Mouse (Mus musculus) mesoderm, embryonic 11.5 days (tissue): ENCODE data around the gene 3110040N11Rik.
"Not testable (repeated sequence)": the region's sequence is repeated elsewhere in the genome, so short reads cannot be mapped to it uniquely, and the experiment has no call there.

ENCODE experiments used
- DNase-seq: peaks from one replicate; pipeline ENCODE4 v3.0.0-alpha.2; 2012; ENCODE audit warnings: low read depth, low spot score

The 3110040N11Rik gene

DNA sequence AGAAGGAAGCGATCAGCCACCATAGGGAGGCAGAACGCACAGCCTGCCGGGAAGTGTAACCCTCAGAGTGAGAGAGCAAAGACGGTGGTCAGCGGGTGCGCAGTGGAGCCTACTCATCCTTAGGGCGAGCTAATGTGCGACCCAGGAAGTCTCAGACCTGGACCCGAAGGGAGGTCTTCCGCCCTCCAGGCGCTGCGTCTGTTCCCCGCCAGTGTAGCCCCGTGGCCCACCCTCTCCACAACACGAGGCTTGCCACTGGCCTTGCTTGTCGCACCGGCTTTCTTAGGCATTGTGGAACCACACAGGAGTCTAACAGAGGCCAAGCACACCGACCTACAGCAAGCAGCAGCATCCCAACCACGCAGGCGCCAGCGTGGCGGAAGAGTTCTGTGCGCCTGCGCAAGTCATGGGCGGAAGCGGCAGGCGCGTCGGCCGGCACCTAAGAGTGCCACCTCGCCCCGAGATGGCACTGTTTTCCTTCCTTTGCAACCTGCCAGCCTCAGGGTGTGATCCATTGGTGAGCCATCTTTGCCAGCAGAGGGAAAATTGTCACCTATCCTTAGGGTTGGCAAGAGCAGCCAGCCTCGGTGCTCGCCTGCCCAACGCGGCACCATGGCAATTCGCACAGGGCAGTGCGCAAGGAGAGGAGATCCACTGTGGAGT lies at the start of gene 3110040N11Rik:
TSS of gene 3110040N11Rik (minus strand) at position 384 of the 663 bp plus-strand sequence.
- DNase-seq: peak; percentile 93

DNA sequence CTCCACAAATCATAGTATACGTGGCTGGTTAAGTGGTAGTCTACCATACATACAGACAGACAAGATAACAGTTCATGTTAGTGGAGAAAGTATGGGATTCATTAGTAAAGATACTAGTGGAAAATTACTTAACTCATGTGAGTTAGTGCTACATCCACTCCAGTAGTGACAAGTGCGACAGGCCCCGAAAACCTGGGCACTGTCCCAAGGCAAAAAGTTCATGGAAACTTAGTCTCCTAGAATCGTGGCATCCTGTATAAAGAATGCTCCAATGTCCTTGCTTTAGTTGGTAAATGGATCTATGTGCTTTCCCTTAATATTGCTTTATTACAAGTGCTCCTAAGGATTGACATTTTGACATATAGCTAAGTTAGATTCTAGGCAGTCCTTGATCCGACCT lies 48.5 kb upstream of the 3110040N11Rik start:
- DNase-seq: not testable (repeated sequence)

DNA sequence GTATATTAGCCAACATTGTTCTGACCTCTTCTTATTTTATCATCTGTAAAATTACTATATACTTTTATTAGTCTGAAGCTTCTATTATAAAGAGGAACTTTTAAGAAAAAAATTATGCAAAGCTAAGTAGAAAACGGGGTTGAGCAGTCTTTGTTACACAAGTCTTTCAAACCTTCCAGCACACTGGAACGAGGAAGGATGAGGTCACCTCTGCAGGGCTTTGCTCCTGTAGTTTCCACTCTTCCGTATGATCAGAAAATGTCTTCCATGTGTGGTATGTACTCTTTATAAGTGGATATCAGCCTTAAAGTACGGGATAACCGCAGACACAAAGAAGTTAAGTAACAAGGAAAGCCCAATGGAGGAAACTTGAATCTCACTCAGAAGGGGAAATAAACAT lies 46.2 kb upstream of the 3110040N11Rik start:
- DNase-seq: no peak

DNA sequence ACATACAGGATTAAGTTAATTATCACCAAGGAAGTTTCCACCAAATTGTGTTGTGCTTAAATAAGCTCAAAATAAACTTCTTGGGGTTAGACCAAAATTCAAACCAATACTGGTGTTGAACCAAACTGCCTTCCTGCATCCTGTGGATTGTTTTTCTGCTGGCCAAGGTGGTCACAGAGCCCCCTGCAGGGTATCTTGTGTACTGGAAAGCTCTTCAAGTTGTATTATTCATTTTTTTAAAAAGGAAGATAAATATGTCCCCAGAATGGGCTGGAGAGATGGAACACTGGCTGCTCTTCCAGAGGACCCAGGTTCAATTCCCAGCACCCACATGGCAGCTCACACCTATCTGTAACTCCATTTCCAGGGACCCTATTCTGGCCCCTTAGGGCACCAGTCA lies 45.6 kb upstream of the 3110040N11Rik start:
- no peak for DNase-seq

DNA sequence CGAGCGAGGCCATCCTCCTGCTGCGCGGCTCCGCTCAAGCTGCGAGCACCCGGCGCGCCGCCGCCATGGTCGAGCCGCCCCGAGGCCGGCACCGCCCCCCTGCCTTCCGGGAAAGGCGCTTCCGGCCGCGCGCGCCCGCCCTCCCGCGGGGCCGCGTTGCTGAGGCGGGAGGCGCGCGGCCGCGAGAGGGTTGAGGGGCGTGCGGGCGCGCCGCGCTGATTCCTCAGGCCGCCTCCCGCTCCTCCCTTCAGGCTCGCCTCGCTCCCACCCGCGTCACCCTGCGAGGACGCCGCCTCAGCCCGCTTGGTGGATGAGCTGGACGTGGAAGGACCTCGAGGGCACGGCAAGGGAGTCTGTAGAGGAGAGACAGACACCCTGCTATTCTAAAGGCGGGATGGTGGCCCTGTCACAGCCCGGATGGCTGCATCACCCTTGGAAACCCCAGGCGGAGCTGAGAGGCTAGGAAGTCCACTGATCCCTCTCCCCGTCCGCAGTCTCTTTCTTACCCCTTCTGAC lies 40.2 kb upstream of the 3110040N11Rik start, which contains the start of gene Btbd1:
TSS of gene Btbd1 (minus strand) at position 53 of the 516 bp plus-strand sequence.
- peak; percentile 87 for DNase-seq

DNA sequence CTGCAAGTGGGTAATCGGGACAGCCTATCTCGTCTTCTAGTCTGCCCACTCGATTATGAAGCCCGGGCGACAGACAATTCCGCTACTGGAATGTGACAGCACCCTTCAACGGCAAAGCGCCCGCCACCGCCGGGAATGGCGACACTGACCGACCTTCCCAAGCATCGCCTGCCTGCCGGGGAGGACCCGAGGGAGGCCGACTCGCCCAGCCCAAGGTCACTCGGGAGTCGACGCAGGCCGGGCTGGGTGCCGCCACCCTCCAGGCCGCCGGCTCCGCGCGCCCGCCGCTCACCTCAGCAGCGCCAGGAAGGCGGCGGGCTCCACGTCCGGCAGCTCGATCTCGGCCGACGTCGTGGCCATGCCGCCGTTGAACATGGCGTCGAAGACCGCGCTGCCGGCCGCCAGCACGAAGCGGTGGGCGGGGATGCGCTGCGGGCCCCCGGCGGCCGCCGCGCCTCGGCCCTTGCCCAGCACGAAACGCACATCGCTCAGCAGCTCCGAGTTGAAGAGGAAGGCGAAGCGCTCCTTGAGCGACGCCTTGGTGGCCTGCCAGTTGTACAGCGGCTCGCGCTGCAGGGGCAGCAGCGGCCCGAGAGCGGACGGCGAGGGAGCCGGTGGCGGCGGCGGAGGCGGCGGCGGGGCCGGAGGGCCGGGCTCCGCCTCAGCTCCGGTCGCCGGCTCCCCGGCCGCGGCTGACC lies 39.6 kb upstream of the 3110040N11Rik start:
- peak; percentile 42 for DNase-seq

DNA sequence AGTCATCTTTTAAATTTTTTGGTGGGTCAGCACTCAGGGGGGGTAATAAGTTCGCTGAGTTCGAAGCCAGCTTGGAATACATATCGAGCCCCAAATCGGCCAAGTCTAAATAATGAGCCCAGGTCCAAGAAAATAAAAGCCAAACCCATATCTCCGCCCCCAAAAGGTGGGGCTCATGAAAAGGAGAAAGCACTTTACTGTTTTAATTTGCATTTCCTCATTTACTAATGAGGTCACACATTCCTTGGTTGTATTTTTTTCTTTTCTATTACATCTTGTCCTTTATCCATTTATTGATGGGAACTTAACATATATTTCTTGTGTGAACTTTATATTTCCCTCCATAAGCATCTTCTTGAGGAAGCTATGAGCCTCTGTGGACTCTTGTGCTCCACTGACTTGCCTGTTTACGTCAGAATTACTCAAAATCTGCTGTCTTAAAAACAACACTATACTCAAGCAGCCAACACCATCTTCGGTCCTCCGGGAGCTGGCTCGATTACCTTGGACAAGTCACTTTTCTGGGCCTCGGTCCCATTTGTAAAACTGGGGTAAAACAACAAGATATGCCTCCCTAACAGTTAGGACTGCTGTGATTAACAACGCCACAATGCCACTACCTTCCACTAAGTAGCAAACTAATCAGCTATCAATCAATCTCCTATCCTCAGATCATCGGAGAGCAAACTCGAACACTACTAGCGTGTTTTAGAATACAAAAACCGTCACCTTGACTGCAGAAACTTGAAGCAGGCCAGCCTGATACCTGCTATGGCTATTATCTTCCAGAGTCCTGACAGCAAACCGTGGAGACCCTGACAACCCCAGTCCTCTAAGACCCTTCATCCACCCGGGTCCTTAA lies 38.8 kb upstream of the 3110040N11Rik start:
- DNase-seq: no peak

DNA sequence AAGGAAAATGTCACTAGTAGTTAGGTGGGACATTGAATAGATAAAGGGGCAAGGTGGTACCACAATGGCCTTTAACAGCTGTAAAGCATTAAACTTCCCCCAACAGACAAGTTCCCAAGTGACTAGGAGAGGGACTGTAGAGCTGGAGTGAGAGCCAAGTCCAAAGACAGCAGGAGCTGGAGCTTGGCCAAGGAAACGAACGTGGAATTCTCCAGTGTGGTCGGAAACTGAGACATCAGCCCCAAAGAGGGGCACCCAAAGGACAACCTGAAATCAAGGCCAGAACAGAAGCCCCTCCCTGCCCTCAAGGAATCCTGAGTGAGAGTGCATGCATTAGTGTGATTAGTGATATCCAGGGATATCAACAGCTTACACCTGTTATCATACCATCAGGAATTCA lies 36.1 kb upstream of the 3110040N11Rik start:
- DNase-seq: no peak

DNA sequence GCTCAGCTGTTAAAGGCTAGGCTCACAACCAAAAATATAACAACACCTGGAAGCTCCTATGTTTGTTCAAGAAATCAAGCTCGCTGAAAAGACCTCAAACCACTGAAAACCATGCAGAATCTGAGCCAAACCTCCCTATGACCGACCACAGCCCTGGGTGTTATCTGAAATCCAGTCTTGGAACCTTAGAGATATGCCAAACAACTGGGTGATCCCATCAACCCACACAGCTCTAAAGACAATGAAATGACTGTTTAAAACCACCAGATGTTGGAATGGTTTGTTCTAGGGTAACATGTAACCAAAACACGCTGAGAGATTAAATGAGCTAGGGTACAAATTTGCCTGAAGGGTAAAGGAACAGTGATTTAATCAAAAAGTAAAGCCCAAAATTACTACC lies 35.6 kb upstream of the 3110040N11Rik start:
- DNase-seq: no peak

DNA sequence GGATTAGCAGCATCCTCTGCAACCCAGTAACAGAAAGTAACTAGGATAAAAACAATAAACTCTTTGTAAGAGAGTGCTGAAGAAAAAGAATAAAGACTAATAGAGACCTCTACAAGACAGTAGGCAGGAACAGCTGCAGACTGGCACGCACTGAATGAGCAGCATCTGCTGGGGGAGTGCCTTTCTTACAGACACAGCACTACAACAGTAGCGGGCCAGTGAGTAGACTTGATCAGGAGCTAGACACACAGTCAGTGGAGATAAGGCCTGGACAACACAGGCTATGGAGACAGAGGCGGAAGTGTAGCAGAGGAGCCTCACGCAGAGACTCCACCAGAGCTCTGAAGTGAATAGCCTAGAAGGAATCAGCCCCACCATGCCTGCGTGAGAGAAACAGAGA lies 16.8 kb upstream of the 3110040N11Rik start:
- no peak for DNase-seq

DNA sequence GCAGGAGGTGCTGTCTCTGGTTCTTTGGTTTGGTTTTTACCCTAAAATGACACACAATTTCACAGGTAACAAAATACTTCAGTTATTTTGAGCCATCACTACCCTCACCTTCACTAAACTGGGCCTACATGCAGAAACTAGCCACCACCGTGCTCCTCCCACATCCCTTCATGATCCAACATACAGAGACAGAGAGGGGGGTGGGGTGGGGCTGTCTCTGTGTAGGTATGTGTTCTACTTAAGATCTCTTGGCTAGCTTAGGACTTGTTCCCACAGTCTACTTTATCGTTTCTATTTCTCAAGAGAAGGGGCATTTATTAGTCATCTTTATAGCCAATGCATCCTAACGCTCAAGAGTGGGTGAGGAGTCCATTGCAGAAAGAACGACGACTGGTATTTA lies 742 bp downstream of the 3110040N11Rik start:
- DNase-seq: no peak

DNA sequence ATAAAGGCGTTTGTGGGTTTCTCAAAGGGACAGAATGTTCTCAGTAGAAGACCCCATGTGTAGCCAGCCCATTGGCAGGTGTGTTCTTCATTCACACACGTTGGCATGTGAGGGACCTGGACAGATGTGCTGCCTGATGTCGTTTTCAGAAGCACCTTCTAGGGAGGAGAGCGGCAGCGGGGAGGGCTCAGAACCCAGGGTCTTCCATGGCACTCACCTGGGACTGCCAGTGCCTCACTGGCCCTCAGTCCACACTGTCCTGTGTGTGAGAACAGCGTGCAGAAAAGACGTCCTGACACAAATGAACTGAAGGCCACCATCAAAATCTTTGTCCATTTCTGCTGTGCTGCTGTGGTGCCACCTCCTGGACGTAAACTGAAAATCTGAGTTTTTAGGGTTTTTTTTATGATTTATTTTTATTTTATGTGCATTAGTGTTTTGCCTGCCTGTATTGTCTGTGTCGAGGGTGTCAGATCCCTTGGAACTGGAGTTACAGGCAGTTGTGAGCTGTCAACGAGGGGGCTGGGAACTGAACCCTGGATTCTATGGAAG lies 11.5 kb downstream of the 3110040N11Rik start:
- no peak for DNase-seq

DNA sequence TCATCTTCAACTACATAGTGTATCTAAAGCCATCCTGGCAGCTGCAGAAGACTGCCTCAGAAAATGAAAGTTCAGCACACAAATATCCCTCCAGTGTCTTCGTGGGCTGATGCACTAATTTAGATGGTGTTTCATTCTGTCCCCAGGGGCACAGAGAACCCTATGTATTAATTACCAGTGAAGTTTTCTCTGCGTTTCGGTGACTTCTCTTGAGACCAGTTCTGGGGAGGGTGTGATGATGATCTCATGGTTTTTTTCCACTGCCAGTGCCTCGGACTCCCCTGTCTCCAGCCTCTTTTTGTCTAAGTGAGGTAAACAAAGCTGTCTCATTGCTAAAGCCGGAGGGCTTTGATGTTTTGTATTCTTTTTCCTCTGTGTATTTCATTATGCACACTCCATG lies 14.0 kb downstream of the 3110040N11Rik start:
- no peak for DNase-seq

DNA sequence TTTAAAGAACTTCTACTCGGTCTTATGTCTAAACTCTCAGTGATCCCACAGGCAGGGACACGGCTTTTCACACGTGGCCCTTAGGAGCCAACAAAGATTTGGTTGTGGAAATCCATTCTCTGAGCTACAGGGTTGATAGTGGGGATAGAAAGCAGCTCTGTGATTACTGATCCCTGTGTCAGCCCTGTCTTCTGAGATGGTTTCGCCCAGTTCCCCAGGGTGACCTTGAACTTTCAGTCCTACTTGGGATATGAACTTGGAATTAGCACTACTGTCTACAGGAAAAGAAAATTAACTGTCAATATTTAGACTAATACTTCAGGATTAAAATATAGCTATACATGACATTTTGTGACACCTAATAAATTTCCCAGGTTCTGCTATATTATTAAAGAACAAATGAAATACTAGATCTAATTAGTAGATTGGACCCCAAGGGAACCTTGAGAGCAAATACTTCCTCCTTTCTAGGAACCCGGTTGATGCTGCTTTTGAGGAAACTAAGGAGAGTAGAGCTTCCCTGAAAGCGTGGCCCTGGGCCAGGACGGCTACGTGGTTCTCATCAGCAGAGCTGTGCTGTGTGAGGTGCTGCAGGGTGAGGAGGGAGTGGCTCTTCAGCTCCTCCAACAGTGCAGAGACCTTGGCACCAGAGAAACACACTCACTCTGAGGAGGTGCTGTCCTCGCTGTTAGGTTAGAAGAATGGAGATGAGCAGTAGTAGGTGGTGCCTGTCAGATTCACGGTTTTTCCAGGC lies 16.3 kb downstream of the 3110040N11Rik start:
- no peak for DNase-seq

DNA sequence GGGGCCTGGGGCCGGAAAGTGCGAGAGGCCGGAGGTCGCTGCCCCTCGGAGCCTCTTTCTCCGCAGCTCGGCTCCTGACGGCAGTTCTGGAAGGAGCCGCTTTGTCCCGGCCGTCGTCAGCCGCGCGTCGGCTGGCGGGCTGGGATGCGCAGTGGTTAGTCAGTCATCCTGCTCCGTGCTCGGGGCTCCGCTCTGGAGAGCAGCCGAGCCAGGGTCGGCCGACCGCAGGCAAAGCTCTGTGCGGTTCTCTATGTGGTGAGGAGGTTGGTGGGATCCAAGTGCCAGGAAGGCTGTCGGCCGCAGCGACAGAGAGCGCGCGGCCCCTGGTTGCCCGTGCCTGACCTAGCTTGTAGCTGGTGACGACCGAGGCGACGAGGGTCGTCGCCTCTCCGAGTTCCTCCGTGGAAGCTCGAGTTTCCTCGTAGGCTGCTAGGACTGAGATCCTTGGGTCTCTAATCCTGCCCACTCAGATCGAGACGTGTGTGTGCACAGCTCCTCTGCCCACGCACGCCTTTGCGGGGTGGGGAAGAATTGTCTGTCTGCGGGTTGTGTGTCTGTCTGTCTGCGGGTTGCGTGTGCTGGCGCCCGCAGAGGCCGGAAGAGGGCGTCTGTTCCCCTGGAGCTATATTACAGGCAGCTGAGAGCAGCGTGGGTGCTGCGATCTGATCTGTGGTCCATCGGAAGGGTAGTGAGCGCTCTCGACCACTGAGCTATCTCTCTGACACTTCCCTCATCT lies 26.0 kb downstream of the 3110040N11Rik start:
- DNase-seq: peak; percentile 52

DNA sequence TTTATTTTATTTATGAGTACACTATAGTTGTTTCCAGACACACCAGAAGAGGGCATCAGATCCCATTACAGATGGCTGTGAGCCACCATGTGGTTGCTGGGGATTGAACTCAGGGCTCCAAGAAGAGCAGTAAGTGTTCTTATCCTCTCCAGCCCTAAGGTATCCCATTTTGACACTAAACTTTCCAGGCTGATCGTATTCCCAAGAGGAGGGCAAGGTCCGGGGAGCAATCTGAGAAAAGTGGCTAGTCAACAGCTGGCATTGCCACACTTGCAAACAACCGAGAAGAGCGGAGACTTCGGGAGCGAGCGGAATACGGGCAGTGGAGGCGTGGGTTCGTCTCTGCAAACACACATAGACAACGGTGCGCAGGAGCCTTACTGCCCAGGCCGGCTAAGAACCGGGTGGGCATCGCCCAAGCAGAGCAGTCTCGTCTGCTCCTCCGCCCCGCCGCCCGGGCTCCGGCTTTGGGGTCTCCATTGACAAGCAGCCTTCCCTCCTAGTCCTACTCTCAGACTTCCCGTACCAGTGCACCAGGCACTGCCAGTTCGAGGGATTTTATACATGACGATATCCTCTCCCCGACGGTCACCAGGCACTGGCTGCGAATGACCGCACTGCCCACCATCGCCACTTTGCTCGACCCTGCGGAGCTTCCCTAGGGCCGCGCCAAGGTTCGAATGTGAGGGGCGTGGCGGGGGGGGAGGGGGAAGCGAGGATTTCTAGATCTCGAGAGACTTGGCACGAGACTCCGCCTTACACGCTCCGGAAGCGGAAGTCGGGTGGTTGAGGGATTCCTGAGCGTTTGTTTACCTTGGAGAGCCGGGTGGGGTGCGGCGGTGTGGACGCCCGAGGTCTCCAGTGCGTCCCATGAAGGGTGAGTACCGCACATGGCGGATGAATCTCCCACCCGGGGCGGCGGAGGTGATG lies 26.8 kb downstream of the 3110040N11Rik start, which contains the start of gene Ramac:
TSS of gene Ramac (plus strand) at position 746 of the 930 bp plus-strand sequence.
- DNase-seq: peak; percentile 95

DNA sequence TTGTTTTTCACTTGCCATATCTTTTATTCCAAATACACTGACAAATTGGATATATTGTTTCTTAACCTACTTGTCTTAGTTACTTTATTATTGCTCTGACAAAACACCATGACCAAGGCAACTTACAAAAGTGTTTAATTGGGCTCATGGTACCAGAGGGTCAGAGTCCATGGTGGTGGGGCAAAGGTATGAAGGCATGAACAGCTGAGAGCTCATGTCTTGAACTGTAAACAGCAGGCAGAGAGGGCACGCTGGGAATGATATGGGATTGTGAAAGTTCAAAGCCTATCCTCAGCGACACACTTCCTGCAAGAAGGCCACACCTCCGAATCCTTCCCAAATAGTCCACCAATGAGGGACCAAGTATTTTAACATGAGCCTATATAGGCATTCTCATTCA lies 41.3 kb downstream of the 3110040N11Rik start:
- no peak for DNase-seq

DNA sequence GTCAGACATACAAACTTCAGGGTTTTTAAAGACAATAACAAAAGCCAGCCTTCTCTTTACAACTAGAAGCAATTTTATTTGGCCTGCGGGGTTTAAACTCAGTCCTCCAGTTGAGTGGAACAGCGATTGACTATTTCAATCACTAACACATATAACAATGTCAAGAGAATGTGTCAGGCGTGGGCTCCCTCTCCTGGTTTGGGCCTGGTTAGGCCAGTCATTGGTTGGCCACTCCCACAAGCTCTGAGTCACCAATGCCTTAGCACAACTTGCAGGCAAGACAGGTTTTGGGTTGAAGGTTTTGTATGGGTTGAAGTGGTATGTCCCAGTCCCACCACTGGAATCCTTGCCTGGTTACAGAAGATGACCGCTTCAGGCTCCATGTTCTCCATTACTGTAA lies 45.1 kb downstream of the 3110040N11Rik start:
- DNase-seq: no peak

DNA sequence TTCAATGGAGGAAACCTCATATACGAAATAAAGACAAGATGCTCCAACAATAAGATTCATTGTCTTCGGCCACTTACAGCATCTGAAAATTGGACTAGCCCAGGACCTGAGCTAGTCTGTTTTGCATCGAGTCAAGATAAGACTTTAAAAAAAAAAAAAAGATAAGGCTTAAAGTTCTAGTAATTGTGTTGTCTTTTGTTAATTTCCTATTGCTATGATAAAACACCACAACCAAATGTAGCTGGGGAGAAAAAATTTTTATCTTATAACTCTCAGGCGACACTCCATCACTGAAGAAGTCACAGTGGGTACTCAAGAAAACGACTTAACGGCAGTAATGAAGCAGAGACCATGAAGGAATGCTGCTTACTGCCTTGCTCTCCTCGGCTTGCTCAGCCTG lies 49.3 kb downstream of the 3110040N11Rik start:
- no peak for DNase-seq
